Mouse (Mus musculus): ENCODE measurements around the gene Strip2.

The Strip2 gene

DNA sequence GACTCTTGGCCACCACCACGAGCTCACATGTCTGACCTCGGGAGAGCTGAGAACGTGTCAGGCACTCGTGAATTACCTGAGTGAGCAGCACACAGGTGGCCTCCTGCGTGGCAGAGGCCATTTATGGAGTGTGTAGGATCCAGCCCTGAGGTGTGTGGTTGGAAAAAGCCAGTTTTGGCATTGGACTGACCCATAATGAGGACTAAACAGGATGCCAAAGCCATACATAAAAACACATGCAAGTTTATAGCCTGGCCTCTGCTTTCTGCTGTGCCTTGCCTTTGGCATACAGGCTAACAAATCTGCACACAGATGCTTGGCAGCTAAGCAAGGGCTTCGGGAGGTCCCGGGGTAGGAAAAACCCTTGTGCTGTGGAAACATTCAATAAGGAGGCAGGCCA lies 92.4 kb downstream of the Strip2 start:
- no peak for DNase-seq (ENCODE audit: inconsistent ontology term)

All from Muller cell, postnatal 12 days (primary cell).